Mouse (Mus musculus): Measurements from ENCODE around the gene Tmem170b. TPM values are rescaled to one million over a fixed set of nuclear protein-coding genes. Genes with fewer than 3 reads are reported as not detected.

Tmem170b gene
- 0.73 TPM for polyA plus RNA-seq (2012; fragmentation: generic; extraction: Trizol)
- long read RNA-seq, experiment 1, partial matches to known transcripts = 0 of 4 reads
- long read RNA-seq, experiment 1, other reads (novel, unspliced or antisense) = 4 of 4 reads
- long read RNA-seq, experiment 2 = 0 reads

GRCm38 (mm10) chr13:41605099-41606010 is at the start of gene Tmem170b:
TSS of gene Tmem170b (plus strand) at chr13:41605907.
- no peak for TF ChIP-seq MYOD1 (IDR thresholded peaks at IDR 0.05; ENCODE audit: control insufficient read depth, insufficient read length, low read depth)
- peak; percentile 14 for TF ChIP-seq MAX (IDR thresholded peaks at IDR 0.05)
- TF ChIP-seq CEBPB (IDR thresholded peaks at IDR 0.05; ENCODE audit: low read depth) = no peak
- no peak for TF ChIP-seq MYOG (IDR thresholded peaks at IDR 0.05; ENCODE audit: control insufficient read depth, extremely low read depth, insufficient read length)
- TF ChIP-seq USF1 (IDR thresholded peaks at IDR 0.05; ENCODE audit: low read depth) = no peak
- TF ChIP-seq FOSL1 (IDR thresholded peaks at IDR 0.05; ENCODE audit: insufficient read depth, low read length, poor library complexity, severe bottlenecking) = no peak
- no peak for TF ChIP-seq CTCF (IDR thresholded peaks at IDR 0.05; ENCODE audit: control insufficient read depth, insufficient read depth, insufficient read length)
- Histone ChIP-seq H3K27me3 (ENCODE audit: control insufficient read depth, insufficient read depth, insufficient read length) (no peaks in the 10 kb centered on the region), H3K79me3 (ENCODE audit: low read depth) (no peaks in the 10 kb centered on the region)

GRCm38 (mm10) chr13:41561024-41561423 is 44.7 kb upstream of the Tmem170b start:
- Histone ChIP-seq H3ac (ENCODE audit: control insufficient read depth, insufficient read length, low read depth) (no peak overlapping the region), H3K79me2 (ENCODE audit: control insufficient read depth, insufficient read depth) (no peaks in the 10 kb centered on the region), H3K27me3 (ENCODE audit: control insufficient read depth, insufficient read depth, insufficient read length) (no peaks in the 10 kb centered on the region), H3K4me3 (ENCODE audit: insufficient read depth, poor library complexity, severe bottlenecking) (no peak overlapping the region), H3K36me3 (ENCODE audit: control insufficient read depth, insufficient read depth) (no peaks in the 10 kb centered on the region), H3K79me3 (ENCODE audit: low read depth) (no peaks in the 10 kb centered on the region)
- TF ChIP-seq USF1 (IDR thresholded peaks at IDR 0.05; ENCODE audit: low read depth) (no peak), FOSL1 (IDR thresholded peaks at IDR 0.05; ENCODE audit: insufficient read depth, low read length, poor library complexity, severe bottlenecking) (no peak), MYOD1 (IDR thresholded peaks at IDR 0.05; ENCODE audit: control insufficient read depth, insufficient read length, low read depth) (no peak), CEBPB (IDR thresholded peaks at IDR 0.05; ENCODE audit: low read depth) (no peak), MAX (IDR thresholded peaks at IDR 0.05) (no peak), CTCF (IDR thresholded peaks at IDR 0.05; ENCODE audit: control insufficient read depth, insufficient read depth, insufficient read length) (no peak), MYOG (IDR thresholded peaks at IDR 0.05; ENCODE audit: control insufficient read depth, extremely low read depth, insufficient read length) (no peak)

More at GRCm38 (mm10) chr13:41605099-41606010, at the start of gene Tmem170b:
- no peaks in the 10 kb centered on the region for H3K36me3 ChIP-seq (ENCODE audit: control insufficient read depth, insufficient read depth)
- peak within 1 kb of the TSS; percentile 78 for H3K4me3 ChIP-seq (ENCODE audit: insufficient read depth, poor library complexity, severe bottlenecking)
- no peaks in the 10 kb centered on the region for H3K79me2 ChIP-seq (ENCODE audit: control insufficient read depth, insufficient read depth)
- H3ac ChIP-seq (ENCODE audit: control insufficient read depth, insufficient read length, low read depth) = peak within 1 kb of the TSS; percentile 68

GRCm38 (mm10) chr13:41568421-41568820 is 37.3 kb upstream of the Tmem170b start:
- Histone ChIP-seq H3K36me3 (ENCODE audit: control insufficient read depth, insufficient read depth) (no peaks in the 10 kb centered on the region), H3K79me2 (ENCODE audit: control insufficient read depth, insufficient read depth) (no peaks in the 10 kb centered on the region), H3K27me3 (ENCODE audit: control insufficient read depth, insufficient read depth, insufficient read length) (no peaks in the 10 kb centered on the region), H3K79me3 (ENCODE audit: low read depth) (no peaks in the 10 kb centered on the region), H3K4me3 (ENCODE audit: insufficient read depth, poor library complexity, severe bottlenecking) (no peak overlapping the region), H3ac (ENCODE audit: control insufficient read depth, insufficient read length, low read depth) (no peak overlapping the region)
- TF ChIP-seq MYOG (IDR thresholded peaks at IDR 0.05; ENCODE audit: control insufficient read depth, extremely low read depth, insufficient read length) = no peak
- TF ChIP-seq FOSL1 (IDR thresholded peaks at IDR 0.05; ENCODE audit: insufficient read depth, low read length, poor library complexity, severe bottlenecking) = no peak
- no peak for TF ChIP-seq USF1 (IDR thresholded peaks at IDR 0.05; ENCODE audit: low read depth)
- TF ChIP-seq CTCF (IDR thresholded peaks at IDR 0.05; ENCODE audit: control insufficient read depth, insufficient read depth, insufficient read length) = no peak

- Histone ChIP-seq H3K36me3 (ENCODE audit: control insufficient read depth, insufficient read depth) (no peaks in the 10 kb centered on the region), H3K79me2 (ENCODE audit: control insufficient read depth, insufficient read depth) (no peaks in the 10 kb centered on the region), H3K27me3 (ENCODE audit: control insufficient read depth, insufficient read depth, insufficient read length) (no peaks in the 10 kb centered on the region), H3ac (ENCODE audit: control insufficient read depth, insufficient read length, low read depth) (no peak overlapping the region), H3K79me3 (ENCODE audit: low read depth) (no peaks in the 10 kb centered on the region), H3K4me3 (ENCODE audit: insufficient read depth, poor library complexity, severe bottlenecking) (no peak overlapping the region)
- no peak for TF ChIP-seq MYOD1 (IDR thresholded peaks at IDR 0.05; ENCODE audit: control insufficient read depth, insufficient read length, low read depth)
- TF ChIP-seq FOSL1 (IDR thresholded peaks at IDR 0.05; ENCODE audit: insufficient read depth, low read length, poor library complexity, severe bottlenecking) = no peak
- no peak for TF ChIP-seq MYOG (IDR thresholded peaks at IDR 0.05; ENCODE audit: control insufficient read depth, extremely low read depth, insufficient read length)
Measured at GRCm38 (mm10) chr13:41568926-41569325, 36.8 kb upstream of the Tmem170b start.

- no peaks in the 10 kb centered on the region for H3K36me3 ChIP-seq (ENCODE audit: control insufficient read depth, insufficient read depth)
- no peaks in the 10 kb centered on the region for H3K79me2 ChIP-seq (ENCODE audit: control insufficient read depth, insufficient read depth)
- no peaks in the 10 kb centered on the region for H3K79me3 ChIP-seq (ENCODE audit: low read depth)
- H3K27me3 ChIP-seq (ENCODE audit: control insufficient read depth, insufficient read depth, insufficient read length) = no peaks in the 10 kb centered on the region
- no peak overlapping the region for H3ac ChIP-seq (ENCODE audit: control insufficient read depth, insufficient read length, low read depth)
- H3K4me3 ChIP-seq (ENCODE audit: insufficient read depth, poor library complexity, severe bottlenecking) = no peak overlapping the region
- no peak for TF ChIP-seq USF1 (IDR thresholded peaks at IDR 0.05; ENCODE audit: low read depth)
- no peak for TF ChIP-seq MAX (IDR thresholded peaks at IDR 0.05)
- TF ChIP-seq FOSL1 (IDR thresholded peaks at IDR 0.05; ENCODE audit: insufficient read depth, low read length, poor library complexity, severe bottlenecking) = no peak
- no peak for TF ChIP-seq MYOG (IDR thresholded peaks at IDR 0.05; ENCODE audit: control insufficient read depth, extremely low read depth, insufficient read length)
- TF ChIP-seq CEBPB (IDR thresholded peaks at IDR 0.05; ENCODE audit: low read depth) = no peak
- no peak for TF ChIP-seq CTCF (IDR thresholded peaks at IDR 0.05; ENCODE audit: control insufficient read depth, insufficient read depth, insufficient read length)
- no peak for TF ChIP-seq MYOD1 (IDR thresholded peaks at IDR 0.05; ENCODE audit: control insufficient read depth, insufficient read length, low read depth)
Measured at GRCm38 (mm10) chr13:41569776-41570175, 35.9 kb upstream of the Tmem170b start.

Data from C2C12 (cell line).